Mouse (Mus musculus) spleen, postnatal 4 days (tissue): Measurements from ENCODE around the gene Zfp37.
"Not testable (repeated sequence)": the region's sequence is repeated elsewhere in the genome, so short reads cannot be mapped to it uniquely, and the experiment has no call there.

ENCODE experiments used
- DNase-seq, 2 experiments: peaks; one replicate each; pipeline ENCODE4 v3.0.0; 2022; ENCODE audit warnings: low spot score in 2 of 2

The Zfp37 gene

GRCm38 (mm10) chr4:62210035-62210434 lies 20.8 kb downstream of the Zfp37 start:
- no peak for DNase-seq

- no peak for DNase-seq
Measured at GRCm38 (mm10) chr4:62208696-62209380, 22.0 kb downstream of the Zfp37 start.

DNA sequence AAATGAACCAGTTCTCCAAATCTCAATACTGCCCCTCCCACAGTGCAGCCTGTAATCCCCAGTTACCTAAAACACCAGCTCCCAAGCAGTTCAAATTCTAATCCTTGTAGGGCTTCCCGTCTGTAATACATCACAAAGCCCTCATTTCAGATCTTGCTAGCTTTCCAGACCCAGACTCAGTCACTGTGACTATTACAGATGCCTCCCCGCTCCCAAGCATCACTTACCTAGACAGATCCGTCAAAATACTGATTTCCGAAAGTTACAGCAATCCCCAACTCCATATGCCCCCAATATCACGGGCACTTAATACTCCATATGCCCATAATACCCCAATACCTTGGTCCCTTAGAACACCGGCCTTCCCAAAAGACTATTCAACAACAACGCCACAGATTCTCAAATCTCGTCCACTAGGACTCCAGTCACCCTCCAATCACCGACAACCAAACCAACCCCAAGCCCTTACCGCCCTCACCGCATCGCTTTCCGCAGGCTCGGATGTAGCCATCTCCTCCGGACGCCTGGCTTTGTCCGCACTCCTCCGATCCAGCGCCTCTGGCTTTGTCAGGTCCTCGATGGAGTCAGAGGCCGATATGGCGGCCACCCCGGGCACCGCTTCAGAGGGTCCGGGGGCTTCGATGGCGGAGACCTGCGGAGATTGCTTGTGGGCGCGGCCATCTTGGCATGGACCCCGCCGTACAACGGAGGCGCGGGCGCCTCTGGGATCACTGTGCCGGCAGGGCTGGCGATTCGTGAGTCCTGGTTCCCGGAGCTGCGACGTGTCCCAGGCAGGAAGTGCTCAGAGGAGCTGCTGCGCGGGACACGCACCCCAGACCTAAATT lies 22.8 kb downstream of the Zfp37 start:
- DNase-seq: peak; percentile 34 to 65

- no peak for DNase-seq
Measured at GRCm38 (mm10) chr4:62199923-62200529, 30.8 kb downstream of the Zfp37 start.

DNA sequence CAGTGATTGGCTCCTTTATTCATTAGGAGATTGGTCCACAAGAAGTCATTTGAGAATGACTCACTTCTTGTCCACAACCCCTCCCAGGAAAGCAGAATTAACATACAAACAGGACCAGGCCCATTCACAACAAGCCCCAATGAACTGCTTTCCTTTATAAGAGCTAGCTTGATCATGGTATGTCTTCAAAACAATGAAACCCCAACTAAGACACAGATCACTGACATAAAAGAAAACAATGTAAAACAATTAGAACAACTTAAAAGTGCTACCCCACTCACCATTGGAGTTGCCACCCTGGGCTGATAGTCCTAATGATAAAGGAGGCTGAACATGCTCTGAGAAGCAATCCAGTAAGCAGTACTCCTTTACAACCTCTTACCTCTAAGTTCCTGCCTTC lies 42.1 kb downstream of the Zfp37 start:
- DNase-seq: no peak

DNA sequence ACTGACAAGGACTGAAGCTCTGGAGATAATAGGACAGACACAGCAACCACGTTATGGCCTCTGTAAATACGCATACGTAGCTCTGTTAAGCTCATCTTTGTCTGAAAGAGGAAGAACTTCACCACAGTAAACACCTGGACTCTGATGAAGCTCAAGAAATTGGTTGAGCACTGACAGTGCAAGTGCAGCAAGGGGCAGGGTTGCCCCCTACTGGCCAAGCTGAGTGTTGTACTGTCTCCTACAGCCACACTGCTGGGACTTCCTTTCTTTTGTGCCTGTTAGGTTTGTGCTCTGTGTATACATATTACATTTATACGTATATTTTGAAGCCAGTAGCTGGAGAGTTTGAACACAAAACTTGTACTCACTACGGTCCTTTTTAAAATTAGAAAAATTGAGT lies 53.6 kb downstream of the Zfp37 start:
- no peak for DNase-seq

GRCm38 (mm10) chr4:62174471-62174870 lies 56.4 kb downstream of the Zfp37 start:
- no peak for DNase-seq

DNA sequence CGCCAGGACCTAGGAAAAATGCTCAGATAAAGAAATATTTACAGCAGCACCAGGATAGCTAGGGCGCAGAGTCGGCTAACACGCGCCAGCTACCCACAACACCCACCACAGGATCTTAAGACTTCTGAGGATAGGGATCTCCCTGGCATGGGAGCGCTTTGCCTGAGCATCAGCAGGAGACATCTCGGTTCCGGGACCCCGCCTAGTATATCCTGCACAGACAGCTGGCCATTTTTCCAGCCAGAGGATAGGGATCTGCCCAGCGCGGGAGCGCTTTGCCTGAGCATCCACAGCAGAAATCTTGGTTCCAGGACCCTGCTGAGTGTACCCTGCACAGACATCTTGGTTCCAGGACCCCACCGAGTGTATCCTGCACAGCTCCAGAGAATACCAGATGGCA lies 63.2 kb downstream of the Zfp37 start:
- not testable (repeated sequence) for DNase-seq

- DNase-seq: no peak
Measured at GRCm38 (mm10) chr4:62158401-62158800, 72.4 kb downstream of the Zfp37 start.

DNA sequence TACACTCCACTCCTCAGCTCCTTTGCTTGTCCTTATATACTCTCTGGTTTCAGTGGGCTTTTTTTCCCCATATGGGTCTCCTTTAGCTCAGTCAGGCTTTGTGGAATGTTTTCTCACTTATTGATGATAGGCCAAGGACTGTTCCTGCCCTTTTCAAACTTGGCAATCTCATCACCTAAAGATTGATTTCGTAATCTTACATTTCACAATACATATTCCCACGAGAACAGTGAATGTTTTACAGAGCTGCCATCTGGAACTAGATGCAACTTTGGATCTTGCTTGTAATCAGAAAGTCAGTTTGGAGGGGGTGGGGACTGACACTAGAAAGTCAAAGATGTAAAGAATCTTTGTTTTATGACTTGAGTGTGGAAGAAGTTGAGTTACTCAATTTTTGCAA lies 80.0 kb downstream of the Zfp37 start, which contains the start of gene Mup21:
TSS of gene Mup21 (minus strand) at position 53 of the 400 bp plus-strand sequence.
- DNase-seq: no peak
